Mouse (Mus musculus) stomach, embryonic 15.5 days (tissue): ENCODE measurements around the gene Mylip. TPM values are rescaled to one million over a fixed set of nuclear protein-coding genes. Genes with fewer than 3 reads are reported as not detected.

Source experiments
- ATAC-seq: fragments of 200-750 bp; cut with Nextera tagmentation; 2 replicates; pipeline ENCODE4 v1.8.0; 2017; ENCODE audit warnings: low read depth, moderate number of reproducible peaks, moderate TSS enrichment; ENCODE audit not compliant: insufficient read depth, low FRiP score
- H3K27ac ChIP-seq: fragments of 300-500 bp; sonication (generic); 2 replicates; pipeline ENCODE4 v1.5.1; 2015; ENCODE audit warnings: mild to moderate bottlenecking, inconsistent platforms
- H3K27me3 ChIP-seq: fragments of 300-500 bp; sonication (generic); replicated peaks from 2 replicates; pipeline ENCODE4 v1.6.1; 2015; ENCODE audit warnings: inconsistent platforms
- H3K36me3 ChIP-seq: fragments of 300-500 bp; sonication (generic); 2 replicates; pipeline ENCODE4 v1.6.1; 2015; ENCODE audit warnings: inconsistent platforms
- H3K4me1 ChIP-seq: fragments of 300-500 bp; sonication (generic); 2 replicates; pipeline ENCODE4 v1.6.1; 2015; ENCODE audit warnings: inconsistent platforms
- H3K4me2 ChIP-seq: fragments of 300-500 bp; sonication (generic); 2 replicates; pipeline ENCODE4 v1.6.1; 2015; ENCODE audit warnings: mild to moderate bottlenecking, inconsistent platforms
- H3K4me3 ChIP-seq: fragments of 300-500 bp; sonication (generic); replicated peaks from 2 replicates; pipeline ENCODE4 v1.5.1; 2015; ENCODE audit warnings: inconsistent platforms
- H3K9ac ChIP-seq: fragments of 300-500 bp; sonication (generic); 2 replicates; pipeline ENCODE4 v1.6.1; 2015; ENCODE audit warnings: inconsistent platforms
- H3K9me3 ChIP-seq: fragments of 300-500 bp; sonication (generic); 2 replicates; pipeline ENCODE4 v1.6.1; 2016; ENCODE audit warnings: inconsistent platforms
- WGBS: fragments of 180-500 bp; shearing (Covaris S2); methylation state at CpG from one replicate; pipeline ENCODE4 v1.1.7; 2015; 5-methylcytosine and 5-hydroxymethylcytosine counted together
- polyA plus RNA-seq: library from polyadenylated mRNA; unstranded; fragments of >200 nt; fragmentation: Nextera tagmentation; extraction: Ambion mirVana; gene quantifications from 2 replicates; pipeline ENCODE4 v1.2.1, GENCODE M21; 2015

Gene Mylip
- polyA plus RNA-seq, 1 experiment from 2014 or later: 11.6 TPM

DNA sequence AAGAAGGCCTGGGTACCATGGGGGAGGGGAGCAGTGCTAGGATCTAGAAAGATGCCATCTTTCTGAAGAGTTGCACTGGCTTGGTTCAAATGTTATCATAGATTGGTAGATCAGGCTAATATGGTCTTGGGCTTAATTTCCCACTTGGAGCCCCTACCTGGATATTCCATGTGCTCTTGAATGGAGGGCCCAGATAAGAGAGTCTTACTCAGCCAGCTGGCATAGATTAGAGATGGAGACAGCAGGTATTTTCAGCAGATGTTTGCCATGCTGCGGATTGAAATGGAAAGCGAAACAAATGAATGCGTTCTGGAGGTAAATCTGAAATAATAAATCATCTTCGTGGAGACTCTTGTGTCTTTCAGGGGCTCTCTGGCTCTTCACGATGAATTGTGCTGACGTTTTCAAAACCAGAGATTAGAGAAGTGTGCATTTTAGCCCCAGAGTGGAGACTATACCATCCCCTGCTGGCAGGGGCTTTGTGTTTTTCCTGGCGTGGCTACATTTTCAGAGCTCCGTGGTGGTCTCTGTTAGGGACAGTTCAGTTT, 4.8 kb downstream of the Mylip start:
- H3K4me2 ChIP-seq: no peak overlapping the region
- H3K27me3 ChIP-seq: no peaks in the 10 kb centered on the region
- H3K4me1 ChIP-seq: peaks cover 6% of the 10 kb centered on the region
- no peaks in the 10 kb centered on the region for H3K9me3 ChIP-seq
- H3K4me3 ChIP-seq: no peak overlapping the region
- no peaks in the 10 kb centered on the region for H3K36me3 ChIP-seq
- 0 out of 2 replicates have a peak overlapping the region, but pooled peaks have one; percentile 26 for H3K27ac ChIP-seq
- 57% methylated on average over 8 of the region's 8 CpGs for WGBS
- no peak for ATAC-seq
- no peak overlapping the region for H3K9ac ChIP-seq

DNA sequence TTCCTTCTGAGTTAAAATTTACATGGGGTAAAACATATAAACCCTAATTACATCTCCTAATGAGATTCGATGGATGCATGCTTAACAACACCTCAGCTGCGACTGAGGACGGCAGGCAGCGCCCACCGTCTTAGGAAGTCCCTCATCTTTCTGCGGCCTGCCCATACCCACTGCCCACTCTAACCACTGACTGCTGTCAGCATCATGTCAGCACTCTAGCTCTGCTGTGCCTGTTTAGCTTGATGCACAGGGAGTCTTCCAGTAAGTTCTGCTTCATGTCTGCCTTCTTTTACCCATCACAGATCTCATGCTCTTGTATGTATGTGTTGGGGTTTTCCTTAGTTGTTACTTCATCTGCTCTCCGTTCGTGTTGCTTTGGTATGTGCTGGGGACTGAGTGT, 7.2 kb downstream of the Mylip start:
- no peak for ATAC-seq
- no peaks in the 10 kb centered on the region; the same call in 1 of the 2 replicates for H3K4me1 ChIP-seq
- H3K4me2 ChIP-seq: no peak overlapping the region
- no peak overlapping the region for H3K4me3 ChIP-seq
- 91% methylated on average over 8 of the region's 8 CpGs for WGBS
- no peak overlapping the region for H3K9ac ChIP-seq
- H3K27me3 ChIP-seq: no peaks in the 10 kb centered on the region
- no peaks in the 10 kb centered on the region for H3K9me3 ChIP-seq
- no peaks in the 10 kb centered on the region for H3K36me3 ChIP-seq
- H3K27ac ChIP-seq: no peak overlapping the region

DNA sequence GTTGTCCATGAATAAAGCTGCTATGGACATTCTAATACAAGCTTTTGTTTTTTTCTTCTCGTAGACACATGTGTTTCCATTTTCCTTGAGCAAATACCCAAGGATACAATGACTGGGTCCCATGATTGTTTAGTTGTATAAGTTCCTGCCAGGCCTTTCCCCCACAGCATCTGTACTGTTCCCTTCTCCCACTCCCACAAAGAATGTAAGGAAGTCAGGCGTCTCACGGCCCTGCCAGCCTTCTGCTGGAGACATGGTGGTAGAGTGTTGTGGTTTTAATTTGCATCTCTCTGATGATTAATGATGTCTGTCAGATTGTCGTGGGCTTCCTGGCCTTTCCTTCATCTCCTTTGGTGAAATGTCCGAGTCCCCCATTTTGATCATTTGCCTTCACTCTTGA, 7.7 kb downstream of the Mylip start:
- Histone ChIP-seq H3K27me3 (no peaks in the 10 kb centered on the region), H3K4me1 (no peaks in the 10 kb centered on the region; the same call in 1 of the 2 replicates), H3K27ac (peak overlapping the region; percentile 52; the same call in 1 of the 2 replicates), H3K4me3 (no peak overlapping the region), H3K4me2 (no peak overlapping the region), H3K9ac (no peak overlapping the region), H3K9me3 (no peaks in the 10 kb centered on the region), H3K36me3 (no peaks in the 10 kb centered on the region)
- no peak for ATAC-seq
- WGBS: 46% methylated on average over 5 of the region's 5 CpGs

DNA sequence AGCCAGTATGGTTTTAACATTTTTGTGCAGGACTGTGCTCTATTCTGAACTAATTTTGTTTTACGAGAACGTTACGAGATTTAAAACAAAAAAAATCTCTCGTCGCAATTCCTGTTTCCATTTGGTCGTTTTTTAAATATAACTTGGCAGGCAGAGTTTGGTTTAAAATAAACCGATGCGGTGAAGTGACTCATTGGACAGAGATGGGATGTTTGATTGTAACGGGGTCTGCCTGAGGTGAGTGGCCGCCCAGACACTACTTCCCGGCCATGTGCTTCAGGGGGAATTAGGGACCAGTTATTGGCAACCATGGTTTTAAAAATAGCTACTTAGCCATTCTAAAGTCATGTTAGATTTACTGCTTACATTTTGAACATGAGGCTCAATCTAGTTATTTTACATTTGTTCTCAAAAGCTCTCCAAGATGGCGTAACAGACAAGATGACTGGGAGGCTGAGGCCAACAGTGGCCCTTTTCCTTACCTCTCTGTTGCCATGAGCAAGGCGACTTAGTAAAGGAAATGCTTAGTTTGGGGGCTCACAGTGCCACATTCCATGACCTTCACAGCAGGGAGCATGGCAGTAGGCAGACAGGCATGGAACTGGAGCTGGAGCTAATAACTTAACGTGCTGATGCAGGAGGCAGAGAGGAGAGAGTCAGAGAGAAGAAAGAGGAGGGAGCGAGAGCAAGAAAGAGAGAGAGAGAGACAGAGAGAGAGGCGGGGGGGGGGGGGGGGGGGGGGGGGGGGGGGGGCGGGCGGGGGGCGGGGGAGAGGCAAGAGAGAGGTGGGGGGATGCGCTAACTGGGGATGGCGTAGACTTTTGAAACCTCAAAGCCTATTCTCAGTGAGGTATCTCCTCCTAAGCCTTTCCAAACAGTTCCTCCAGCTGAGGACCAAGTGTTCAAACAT, 8.6 kb downstream of the Mylip start:
- Histone ChIP-seq H3K4me2 (no peak overlapping the region), H3K27ac (peak overlapping the region; percentile 52; the same call in 1 of the 2 replicates), H3K9me3 (no peaks in the 10 kb centered on the region), H3K9ac (no peak overlapping the region), H3K36me3 (no peaks in the 10 kb centered on the region), H3K27me3 (no peaks in the 10 kb centered on the region), H3K4me1 (no peaks in the 10 kb centered on the region; the same call in 1 of the 2 replicates), H3K4me3 (no peak overlapping the region)
- 52% methylated on average over 15 of the region's 21 CpGs for WGBS
- no peak for ATAC-seq

DNA sequence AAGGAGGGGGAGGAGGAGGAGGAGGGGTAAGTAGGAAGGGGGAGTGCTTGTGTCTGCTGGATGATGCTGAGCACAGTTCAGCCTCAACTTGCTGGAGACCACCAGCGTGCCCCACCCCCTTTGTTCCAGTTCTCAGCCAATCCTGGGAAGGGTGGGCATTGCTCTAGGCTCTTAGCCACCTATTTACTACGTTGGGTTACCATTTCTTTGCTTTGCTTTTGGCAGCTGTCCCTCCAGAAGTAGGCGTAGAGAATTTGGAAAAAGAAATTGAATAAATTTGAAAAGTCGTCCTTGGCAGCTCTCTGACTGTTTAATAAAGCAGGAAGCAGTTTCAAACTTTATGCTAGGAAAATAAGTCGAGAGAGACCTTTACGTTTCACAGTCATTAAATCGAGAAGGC, 11.2 kb downstream of the Mylip start:
- 59% methylated on average over 7 of the region's 7 CpGs for WGBS
- H3K27ac ChIP-seq: no peak overlapping the region
- no peaks in the 10 kb centered on the region for H3K9me3 ChIP-seq
- peaks cover 12% of the 10 kb centered on the region; the same call in 1 of the 2 replicates for H3K36me3 ChIP-seq
- no peak overlapping the region for H3K9ac ChIP-seq
- no peak overlapping the region for H3K4me3 ChIP-seq
- H3K4me1 ChIP-seq: no peaks in the 10 kb centered on the region; the same call in 1 of the 2 replicates
- H3K27me3 ChIP-seq: no peaks in the 10 kb centered on the region
- no peak overlapping the region for H3K4me2 ChIP-seq
- no peak for ATAC-seq

DNA sequence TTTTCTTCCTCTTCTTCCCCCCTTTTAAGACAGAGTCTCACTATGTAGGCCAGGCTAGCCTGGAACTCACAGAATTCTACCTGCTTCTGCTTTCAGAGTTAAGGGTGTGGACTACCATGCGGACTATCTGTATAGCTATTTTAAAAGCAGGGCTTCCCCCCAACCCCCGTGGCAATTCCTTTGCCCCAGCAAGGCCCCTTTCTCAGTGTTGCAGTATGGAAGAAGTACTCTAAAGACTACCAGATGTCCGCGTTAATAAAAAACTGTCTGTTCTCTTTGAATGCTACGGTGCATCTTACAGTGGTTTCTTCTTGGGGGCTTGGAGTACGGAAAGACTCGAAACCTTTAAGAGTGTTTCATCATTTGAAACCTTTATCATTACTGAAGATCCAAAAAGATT, 12.3 kb downstream of the Mylip start:
- H3K27ac ChIP-seq: no peak overlapping the region
- H3K9ac ChIP-seq: no peak overlapping the region
- WGBS: 79% methylated on average over 7 of the region's 7 CpGs
- H3K36me3 ChIP-seq: peaks cover 21% of the 10 kb centered on the region
- H3K4me3 ChIP-seq: no peak overlapping the region
- H3K9me3 ChIP-seq: no peaks in the 10 kb centered on the region
- no peak for ATAC-seq
- no peaks in the 10 kb centered on the region; the same call in 1 of the 2 replicates for H3K4me1 ChIP-seq
- H3K27me3 ChIP-seq: no peaks in the 10 kb centered on the region
- H3K4me2 ChIP-seq: no peak overlapping the region

DNA sequence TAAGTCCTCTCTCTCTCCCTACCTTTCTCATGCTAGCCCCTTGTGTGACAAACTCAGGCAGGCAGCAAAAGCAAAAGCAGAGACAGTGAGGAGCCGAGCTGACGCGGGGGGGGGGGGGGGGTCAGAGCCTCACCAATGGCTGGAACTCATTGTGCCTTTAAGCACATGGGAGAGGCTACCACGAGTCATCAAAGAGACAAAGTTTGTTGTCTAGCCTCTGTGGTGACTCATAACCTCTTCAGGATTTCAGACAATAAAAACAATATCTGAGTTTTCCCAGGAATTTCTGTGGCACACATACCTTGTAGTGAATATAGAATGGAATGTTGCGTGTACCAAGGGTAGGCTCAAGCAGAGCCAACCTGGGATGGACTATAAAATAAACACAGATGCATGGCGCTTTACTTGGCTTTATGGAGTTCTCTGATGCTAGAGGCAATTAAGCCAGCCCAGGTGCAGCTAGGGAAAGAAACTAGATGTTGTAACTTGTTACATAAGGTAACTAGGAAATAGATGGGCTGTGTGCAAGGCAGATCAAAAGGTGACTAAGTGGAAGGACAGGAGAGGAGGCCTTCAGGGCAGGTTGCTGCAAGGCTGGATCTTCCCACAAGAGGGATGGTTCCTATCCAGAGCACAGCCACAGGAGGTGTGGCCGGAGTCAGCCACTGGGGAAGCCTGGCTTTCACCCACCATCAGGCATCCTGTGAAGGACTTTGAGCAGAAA, 12.9 kb downstream of the Mylip start:
- H3K9me3 ChIP-seq: no peaks in the 10 kb centered on the region
- H3K4me3 ChIP-seq: no peak overlapping the region
- WGBS: 72% methylated on average over 6 of the region's 7 CpGs
- no peaks in the 10 kb centered on the region for H3K4me1 ChIP-seq
- H3K36me3 ChIP-seq: peaks cover 27% of the 10 kb centered on the region
- no peaks in the 10 kb centered on the region for H3K27me3 ChIP-seq
- H3K4me2 ChIP-seq: no peak overlapping the region
- no peak overlapping the region for H3K9ac ChIP-seq
- H3K27ac ChIP-seq: no peak overlapping the region
- ATAC-seq: no peak

DNA sequence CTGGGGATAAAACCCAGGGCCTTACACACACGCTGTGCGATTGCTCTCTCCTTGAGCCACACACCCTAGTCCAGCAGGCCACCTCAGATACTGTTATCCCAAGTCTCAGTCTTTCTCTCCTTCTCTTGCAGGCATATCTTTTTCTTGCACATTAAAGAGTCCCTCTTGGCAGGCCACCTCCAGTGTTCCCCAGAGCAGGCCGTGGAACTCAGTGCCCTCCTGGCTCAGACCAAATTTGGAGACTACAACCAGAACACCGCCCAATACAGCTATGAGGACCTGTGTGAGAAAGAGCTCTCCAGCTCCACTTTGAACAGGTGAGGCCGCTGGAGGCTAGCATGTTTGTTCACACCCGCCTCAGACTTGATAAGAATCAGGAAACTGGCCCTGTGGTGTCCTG, 14.7 kb downstream of the Mylip start:
- ATAC-seq: peak; percentile 73
- peaks cover 44% of the 10 kb centered on the region for H3K36me3 ChIP-seq
- H3K4me2 ChIP-seq: no peak overlapping the region
- no peak overlapping the region for H3K4me3 ChIP-seq
- H3K9me3 ChIP-seq: no peaks in the 10 kb centered on the region
- no peak overlapping the region for H3K9ac ChIP-seq
- H3K4me1 ChIP-seq: no peaks in the 10 kb centered on the region
- no peak overlapping the region for H3K27ac ChIP-seq
- no peaks in the 10 kb centered on the region for H3K27me3 ChIP-seq
- WGBS: 74% methylated on average over 6 of the region's 6 CpGs

DNA sequence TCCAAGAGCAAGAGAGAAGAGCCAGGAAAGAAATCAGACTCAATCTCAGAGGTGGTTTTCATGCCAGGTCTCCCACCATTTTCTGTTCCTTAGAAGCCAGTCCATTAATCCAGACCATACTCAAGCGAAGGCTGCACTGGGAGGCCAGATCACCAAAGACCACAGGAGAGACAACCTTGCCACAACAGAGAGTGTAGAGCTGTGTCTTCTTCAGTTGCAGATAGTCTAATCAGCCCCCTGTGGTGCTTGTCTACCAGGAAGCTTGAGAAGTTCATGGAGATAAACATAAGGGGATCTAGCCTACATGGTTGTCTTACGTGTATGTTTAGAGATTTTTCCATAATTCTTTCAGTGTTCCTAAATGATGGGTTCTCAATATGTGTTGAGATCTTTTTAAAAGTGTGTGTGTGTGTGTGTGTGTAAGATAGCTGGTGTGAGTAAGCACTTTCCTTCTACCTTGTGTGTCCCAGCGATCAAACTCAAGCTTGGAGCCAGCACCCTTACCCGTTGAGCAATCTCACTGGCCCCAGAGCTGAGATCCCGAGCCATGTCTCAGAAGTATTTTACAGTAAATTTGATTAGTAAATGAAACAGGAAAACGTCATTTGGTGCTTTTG, 15.8 kb downstream of the Mylip start:
- Histone ChIP-seq H3K4me3 (no peak overlapping the region), H3K4me1 (no peaks in the 10 kb centered on the region), H3K9me3 (no peaks in the 10 kb centered on the region), H3K4me2 (no peak overlapping the region), H3K27me3 (no peaks in the 10 kb centered on the region), H3K27ac (no peak overlapping the region), H3K9ac (no peak overlapping the region), H3K36me3 (peaks cover 54% of the 10 kb centered on the region)
- no peak for ATAC-seq
- 87% methylated on average over 6 of the region's 6 CpGs for WGBS

DNA sequence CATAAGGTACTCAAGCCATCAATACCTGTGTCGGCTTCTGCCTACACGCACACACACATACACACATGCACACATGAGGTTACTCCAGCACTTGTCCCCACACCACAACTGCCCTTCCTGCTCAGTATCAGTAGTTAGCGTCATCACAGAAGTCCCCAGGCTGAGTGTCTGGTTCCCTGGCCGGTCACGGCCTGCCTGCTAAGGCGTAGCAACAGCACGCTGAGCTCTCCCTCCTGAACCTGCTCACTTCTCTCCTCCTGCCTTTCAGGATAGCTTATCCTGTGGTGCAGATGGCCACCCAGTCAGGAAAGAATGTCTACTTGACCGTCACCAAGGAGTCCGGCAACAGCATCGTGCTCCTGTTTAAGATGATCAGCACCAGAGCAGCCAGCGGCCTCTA, 16.7 kb downstream of the Mylip start:
- Histone ChIP-seq H3K4me2 (no peak overlapping the region), H3K4me3 (no peak overlapping the region), H3K36me3 (peaks cover 57% of the 10 kb centered on the region), H3K9ac (no peak overlapping the region), H3K27me3 (no peaks in the 10 kb centered on the region), H3K9me3 (no peaks in the 10 kb centered on the region), H3K4me1 (no peaks in the 10 kb centered on the region), H3K27ac (no peak overlapping the region)
- ATAC-seq: no peak
- 90% methylated on average over 11 of the region's 11 CpGs for WGBS

DNA sequence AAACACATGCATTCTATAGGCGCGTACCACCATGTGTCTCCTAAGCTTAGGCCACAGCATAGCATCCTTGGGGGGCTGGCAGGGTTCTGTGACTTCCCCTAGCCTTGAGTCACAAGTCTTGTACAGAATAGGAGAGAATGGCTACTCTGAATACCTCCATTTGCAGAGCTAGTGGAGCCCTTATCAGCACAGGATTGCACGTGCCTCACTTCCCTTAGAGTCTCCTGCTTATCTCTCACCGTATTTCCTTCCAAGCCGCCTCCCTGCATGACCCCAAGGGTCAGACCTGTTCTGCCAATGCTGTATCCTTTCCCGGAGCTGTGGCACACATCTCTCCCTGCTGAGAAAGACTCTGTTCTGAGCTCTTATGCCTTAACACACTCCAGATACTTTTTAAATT, 17.2 kb downstream of the Mylip start:
- no peak overlapping the region for H3K4me2 ChIP-seq
- H3K27ac ChIP-seq: no peak overlapping the region
- H3K9ac ChIP-seq: no peak overlapping the region
- no peak for ATAC-seq
- H3K9me3 ChIP-seq: no peaks in the 10 kb centered on the region
- H3K27me3 ChIP-seq: no peaks in the 10 kb centered on the region
- H3K4me3 ChIP-seq: no peak overlapping the region
- 48% methylated on average over 6 of the region's 6 CpGs for WGBS
- peaks cover 57% of the 10 kb centered on the region for H3K36me3 ChIP-seq
- H3K4me1 ChIP-seq: no peaks in the 10 kb centered on the region
